Mouse (Mus musculus) bone marrow macrophage, adult 2 months (primary cell): ENCODE data around the gene Mtfmt.
A peak's percentile ranks its signal among the peaks of the same experiment; 100 is the strongest.

ENCODE experiments used
- CTCF ChIP-seq: IDR thresholded peaks from 2 replicates; pipeline ENCODE4 v1.5.1; 2012; ENCODE audit warnings: low read depth, mild to moderate bottlenecking, low read length, moderate library complexity
- POLR2A ChIP-seq: IDR thresholded peaks from 2 replicates; pipeline ENCODE4 v1.6.1; 2012; ENCODE audit warnings: mild to moderate bottlenecking, low read depth, low read length, borderline replicate concordance

GRCm38 (mm10) chr9:65434140-65434539, 1.4 kb upstream of the Mtfmt start:
- no peak for TF ChIP-seq POLR2A
- peak; percentile 45 for TF ChIP-seq CTCF
